Mouse (Mus musculus): ENCODE measurements around the gene Card10. TPM values are rescaled to one million over a fixed set of nuclear protein-coding genes. Genes with fewer than 3 reads are reported as not detected.
"Not testable (repeated sequence)": the region's sequence is repeated elsewhere in the genome, so short reads cannot be mapped to it uniquely, and the experiment has no call there.

The Card10 gene
- 5.9 and 6.4 TPM in 2 replicates for polyA plus RNA-seq (2011; ENCODE audit: insufficient read length, low read depth, missing spikeins)

- Histone ChIP-seq H3K4me1 (ENCODE audit: control insufficient read depth, insufficient read depth, low read length) (peaks cover 23% of the 10 kb centered on the region), H3K4me3 (ENCODE audit: insufficient read depth, low read length) (peak within 1 kb of the TSS; percentile 49), H3K27ac (ENCODE audit: insufficient read depth, low read length) (peak within 1 kb of the TSS; percentile 27)
- TF ChIP-seq CTCF (IDR thresholded peaks at IDR 0.05; ENCODE audit: borderline replicate concordance, insufficient read depth, low read length) (no peak), POLR2A (IDR thresholded peaks at IDR 0.05; ENCODE audit: low read depth, low read length) (peak; percentile 81)
These were observed at the start of gene Card10 for GRCm38 (mm10) chr15:78802776-78803391. Gene Card10 (minus strand): TSS chr15:78803042.

DNA sequence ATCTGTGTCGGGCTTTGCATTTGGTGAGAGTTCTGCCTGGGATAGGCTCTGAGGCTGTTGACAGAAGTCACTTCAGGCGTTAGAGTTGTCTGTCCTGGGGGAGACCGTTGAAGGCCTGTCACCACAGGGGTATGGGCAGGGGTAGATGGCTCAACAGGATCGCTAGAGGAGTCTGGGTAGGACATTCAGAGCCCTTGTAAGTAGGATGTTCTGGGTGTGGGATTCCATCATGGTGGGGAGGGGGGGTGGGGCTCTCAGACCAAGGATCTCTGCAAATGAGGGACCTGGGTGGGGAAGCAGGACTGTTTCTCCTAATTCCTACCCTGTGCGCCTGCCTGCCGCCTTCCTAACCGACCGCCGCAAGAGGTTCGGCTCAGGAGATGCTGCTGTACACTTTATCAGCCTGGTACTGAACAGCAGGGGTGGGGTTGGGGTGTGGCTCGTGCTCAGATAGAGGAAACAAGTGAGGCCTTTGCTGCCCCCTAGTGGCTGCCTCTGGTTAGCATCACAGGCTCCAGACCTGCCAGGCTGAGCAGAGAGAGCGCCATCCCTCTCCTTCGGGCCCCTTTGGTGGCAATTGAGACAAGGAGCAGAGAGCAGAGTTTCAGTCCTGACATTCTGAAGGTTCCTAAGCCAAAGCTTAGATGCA, 48.8 kb upstream of the Card10 start:
- H3K4me3 ChIP-seq (ENCODE audit: insufficient read depth, low read length), result no peak overlapping the region
- H3K27ac ChIP-seq (ENCODE audit: insufficient read depth, low read length), result no peak overlapping the region
- no peaks in the 10 kb centered on the region for H3K4me1 ChIP-seq (ENCODE audit: control insufficient read depth, insufficient read depth, low read length)
- no peak for TF ChIP-seq POLR2A (IDR thresholded peaks at IDR 0.05; ENCODE audit: low read depth, low read length)
- TF ChIP-seq CTCF (IDR thresholded peaks at IDR 0.05; ENCODE audit: borderline replicate concordance, insufficient read depth, low read length), result peak; percentile 71

DNA sequence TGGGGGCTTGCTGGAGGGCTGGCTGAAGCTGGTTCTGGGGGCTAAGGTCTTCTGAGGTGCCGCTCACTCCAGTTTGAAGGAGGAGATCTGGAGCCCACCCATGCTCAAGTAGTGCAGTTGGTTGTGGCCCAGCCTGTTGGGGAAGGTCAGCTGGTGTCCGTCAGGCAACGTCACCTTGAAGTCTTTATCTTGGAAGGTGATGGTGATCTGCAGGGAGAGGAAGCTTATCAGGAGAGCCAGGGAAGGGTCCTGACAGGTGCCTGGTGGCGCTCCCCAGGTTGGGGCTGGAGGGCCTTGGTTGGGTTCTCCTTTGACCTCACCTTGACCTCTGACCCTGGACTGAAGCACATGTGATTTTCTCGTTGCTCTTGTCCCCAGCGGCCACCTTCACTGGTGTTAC, 48.1 kb upstream of the Card10 start:
- no peak overlapping the region for H3K4me3 ChIP-seq (ENCODE audit: insufficient read depth, low read length)
- H3K4me1 ChIP-seq (ENCODE audit: control insufficient read depth, insufficient read depth, low read length), result no peaks in the 10 kb centered on the region
- TF ChIP-seq CTCF (IDR thresholded peaks at IDR 0.05; ENCODE audit: borderline replicate concordance, insufficient read depth, low read length), result no peak
- no peak for TF ChIP-seq POLR2A (IDR thresholded peaks at IDR 0.05; ENCODE audit: low read depth, low read length)
- H3K27ac ChIP-seq (ENCODE audit: insufficient read depth, low read length), result no peak overlapping the region

GRCm38 (mm10) chr15:78850059-78850824, 47.4 kb upstream of the Card10 start:
- TF ChIP-seq CTCF (IDR thresholded peaks at IDR 0.05; ENCODE audit: borderline replicate concordance, insufficient read depth, low read length), result no peak
- TF ChIP-seq POLR2A (IDR thresholded peaks at IDR 0.05; ENCODE audit: low read depth, low read length), result no peak
- no peak overlapping the region for H3K27ac ChIP-seq (ENCODE audit: insufficient read depth, low read length)
- H3K4me1 ChIP-seq (ENCODE audit: control insufficient read depth, insufficient read depth, low read length), result peaks cover 5% of the 10 kb centered on the region; the same call in 1 of the 2 replicates
- no peak overlapping the region for H3K4me3 ChIP-seq (ENCODE audit: insufficient read depth, low read length)

DNA sequence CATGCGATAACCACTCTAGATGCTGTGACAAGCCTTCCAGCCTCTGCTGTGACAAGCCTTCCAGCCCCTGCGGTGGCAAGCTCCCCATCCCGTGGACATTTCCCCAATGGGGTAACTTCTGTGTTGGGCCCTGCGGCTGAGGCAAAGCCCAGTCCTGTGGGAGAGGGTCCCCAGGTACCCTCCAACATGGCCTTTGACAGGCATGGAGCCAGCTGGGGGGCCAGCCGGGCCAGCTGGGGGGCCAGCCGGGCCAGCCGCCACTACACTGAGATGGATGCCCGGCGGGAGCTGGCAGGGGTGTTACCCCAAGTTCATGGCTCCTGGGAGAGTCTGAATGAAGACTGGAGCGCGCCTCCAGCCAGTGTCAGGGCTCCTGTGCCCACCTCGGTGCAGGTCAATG, 46.6 kb upstream of the Card10 start:
- H3K27ac ChIP-seq (ENCODE audit: insufficient read depth, low read length), result no peak overlapping the region
- no peak overlapping the region for H3K4me3 ChIP-seq (ENCODE audit: insufficient read depth, low read length)
- H3K4me1 ChIP-seq (ENCODE audit: control insufficient read depth, insufficient read depth, low read length), result peaks cover 6% of the 10 kb centered on the region; the same call in 1 of the 2 replicates
- TF ChIP-seq POLR2A (IDR thresholded peaks at IDR 0.05; ENCODE audit: low read depth, low read length) (no peak), CTCF (IDR thresholded peaks at IDR 0.05; ENCODE audit: borderline replicate concordance, insufficient read depth, low read length) (no peak)

DNA sequence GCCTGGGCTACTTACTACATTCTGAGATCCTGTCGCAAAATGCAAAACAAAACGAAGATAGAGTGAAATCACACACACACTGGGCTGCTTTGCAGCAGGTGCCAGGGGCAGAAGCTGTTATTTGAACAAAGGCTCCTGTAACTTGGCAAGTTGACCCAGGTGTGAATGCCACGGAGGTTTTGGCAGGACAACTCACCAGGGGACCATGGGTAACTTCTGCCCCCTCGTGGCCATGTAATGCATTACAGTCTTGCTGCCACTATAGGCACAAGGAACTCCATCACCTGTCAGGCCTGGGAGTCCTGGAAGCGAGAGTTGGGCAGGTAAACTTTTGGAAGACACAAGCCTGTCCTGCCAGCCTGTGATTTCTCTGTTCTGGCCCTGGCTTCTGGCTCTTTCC, 45.6 kb upstream of the Card10 start:
- Histone ChIP-seq H3K4me1 (ENCODE audit: control insufficient read depth, insufficient read depth, low read length) (peaks cover 6% of the 10 kb centered on the region; the same call in 1 of the 2 replicates), H3K4me3 (ENCODE audit: insufficient read depth, low read length) (no peak overlapping the region), H3K27ac (ENCODE audit: insufficient read depth, low read length) (no peak overlapping the region)
- TF ChIP-seq POLR2A (IDR thresholded peaks at IDR 0.05; ENCODE audit: low read depth, low read length), result no peak
- peak; percentile 63; the same call in 1 of the 2 replicates for TF ChIP-seq CTCF (IDR thresholded peaks at IDR 0.05; ENCODE audit: borderline replicate concordance, insufficient read depth, low read length)

DNA sequence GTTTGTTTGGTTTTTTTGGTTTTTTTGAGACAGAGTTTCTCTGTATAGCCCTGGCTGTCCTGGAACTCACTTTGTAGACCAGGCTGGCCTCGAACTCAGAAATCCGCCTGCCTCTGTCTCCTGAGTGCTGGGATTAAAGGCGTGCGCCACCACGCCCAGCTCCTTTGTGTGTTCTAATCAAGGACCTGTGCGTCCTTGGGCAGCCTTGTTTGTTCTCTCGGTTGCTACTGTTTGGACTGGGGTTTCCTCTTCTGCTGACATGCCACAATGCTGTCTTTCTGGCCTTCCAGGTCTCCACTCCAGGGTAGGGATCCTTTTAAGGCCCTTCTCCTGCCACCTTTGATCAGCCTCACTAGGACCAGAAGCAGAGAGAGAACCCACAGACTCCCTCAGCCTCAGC, 44.0 kb upstream of the Card10 start:
- H3K4me1 ChIP-seq (ENCODE audit: control insufficient read depth, insufficient read depth, low read length); H3K4me3 ChIP-seq (ENCODE audit: insufficient read depth, low read length); H3K27ac ChIP-seq (ENCODE audit: insufficient read depth, low read length): not testable (repeated sequence)

- TF ChIP-seq CTCF (IDR thresholded peaks at IDR 0.05; ENCODE audit: borderline replicate concordance, insufficient read depth, low read length), result no peak
- TF ChIP-seq POLR2A (IDR thresholded peaks at IDR 0.05; ENCODE audit: low read depth, low read length), result no peak
- Histone ChIP-seq H3K4me1 (ENCODE audit: control insufficient read depth, insufficient read depth, low read length) (peaks cover 6% of the 10 kb centered on the region; the same call in 1 of the 2 replicates), H3K27ac (ENCODE audit: insufficient read depth, low read length) (no peak overlapping the region), H3K4me3 (ENCODE audit: insufficient read depth, low read length) (no peak overlapping the region)
These were observed 43.5 kb upstream of the Card10 start for GRCm38 (mm10) chr15:78846352-78846751.

- Histone ChIP-seq H3K27ac (ENCODE audit: insufficient read depth, low read length) (no peak overlapping the region), H3K4me1 (ENCODE audit: control insufficient read depth, insufficient read depth, low read length) (peaks cover 6% of the 10 kb centered on the region; the same call in 1 of the 2 replicates), H3K4me3 (ENCODE audit: insufficient read depth, low read length) (no peak overlapping the region)
- TF ChIP-seq POLR2A (IDR thresholded peaks at IDR 0.05; ENCODE audit: low read depth, low read length) (no peak), CTCF (IDR thresholded peaks at IDR 0.05; ENCODE audit: borderline replicate concordance, insufficient read depth, low read length) (no peak)
These were observed 43.0 kb upstream of the Card10 start for GRCm38 (mm10) chr15:78845867-78846266.

DNA sequence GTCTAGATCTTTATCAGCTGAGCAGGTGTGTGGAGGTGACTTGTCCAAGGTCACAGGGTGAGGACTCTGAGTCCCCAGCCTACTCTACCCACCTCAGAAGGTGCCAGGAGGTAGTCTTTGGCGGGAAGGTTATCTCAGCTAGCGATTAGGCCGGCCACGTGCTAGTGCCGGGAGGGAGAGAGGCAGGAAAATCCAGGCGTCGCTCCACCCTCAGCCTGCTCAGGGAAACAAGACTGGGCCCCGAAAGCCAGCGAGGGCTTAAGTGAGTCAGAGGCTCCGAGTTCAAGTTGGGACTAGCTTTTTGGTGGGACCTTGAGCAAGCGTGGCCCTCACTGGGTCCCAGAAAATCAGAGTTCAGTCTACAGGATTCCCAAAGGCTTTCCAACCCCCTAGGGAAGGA, 42.5 kb upstream of the Card10 start:
- Histone ChIP-seq H3K4me3 (ENCODE audit: insufficient read depth, low read length) (peak overlapping the region; percentile 16), H3K4me1 (ENCODE audit: control insufficient read depth, insufficient read depth, low read length) (peaks cover 6% of the 10 kb centered on the region; the same call in 1 of the 2 replicates), H3K27ac (ENCODE audit: insufficient read depth, low read length) (peak overlapping the region; percentile 20; the same call in 1 of the 2 replicates)
- no peak for TF ChIP-seq POLR2A (IDR thresholded peaks at IDR 0.05; ENCODE audit: low read depth, low read length)
- TF ChIP-seq CTCF (IDR thresholded peaks at IDR 0.05; ENCODE audit: borderline replicate concordance, insufficient read depth, low read length), result no peak

Data from embryonic fibroblast, embryonic 13.5 days (primary cell).